Mouse (Mus musculus) liver, embryonic 14.5 days (tissue): ENCODE measurements around the gene Nme4. TPM values are rescaled to one million over a fixed set of nuclear protein-coding genes. Genes with fewer than 3 reads are reported as not detected.

Source experiments
- ATAC-seq: fragments of 200-750 bp; cut with Nextera tagmentation; 2 replicates; pipeline ENCODE4 v1.8.0; 2017; ENCODE audit warnings: moderate number of reproducible peaks, mild to moderate bottlenecking, moderate library complexity; ENCODE audit not compliant: insufficient read depth
- DNase-seq, 3 experiments: peaks; one replicate each; pipeline ENCODE4 v3.0.0-alpha.2; 2012 to 2013; ENCODE audit warnings: low read depth in 3 of 3, low spot score in 3 of 3
- H3K27ac ChIP-seq: fragments of 300-500 bp; sonication (generic); 2 replicates; pipeline ENCODE4 v1.5.1; 2014; ENCODE audit warnings: moderate library complexity, mild to moderate bottlenecking, control low read depth, inconsistent platforms
- H3K27me3 ChIP-seq: fragments of 300-500 bp; sonication (generic); 2 replicates; pipeline ENCODE4 v1.6.1; 2014; ENCODE audit warnings: mild to moderate bottlenecking, low read length, moderate library complexity; ENCODE audit not compliant: control insufficient read depth, insufficient read depth
- H3K36me3 ChIP-seq: fragments of 300-500 bp; sonication (generic); replicated peaks from 2 replicates; pipeline ENCODE4 v1.6.1; 2014; ENCODE audit warnings: low read depth; ENCODE audit not compliant: control insufficient read depth, insufficient read depth
- H3K4me1 ChIP-seq, 2 experiments: fragments of 200-500 bp in 1 of 2; fragments of 300-500 bp in 1 of 2; sonication (generic) in 1 of 2; replicated peaks; 2 replicates each; pipeline ENCODE4 v1.6.1; 2012 to 2014; ENCODE audit warnings: antibody characterized with exemption in 1 of 2, inconsistent platforms in 1 of 2, low read length in 1 of 2; ENCODE audit not compliant: control insufficient read depth in 2 of 2, insufficient read depth in 2 of 2
- H3K4me2 ChIP-seq: fragments of 300-500 bp; sonication (generic); 2 replicates; pipeline ENCODE4 v1.6.1; 2014; ENCODE audit warnings: low read depth, mild to moderate bottlenecking, control low read depth, moderate library complexity
- H3K4me3 ChIP-seq, 2 experiments: fragments of 200-500 bp in 1 of 2; fragments of 300-500 bp in 1 of 2; sonication (generic) in 1 of 2; 2 replicates each; pipeline ENCODE4 v1.5.1; 2012 to 2014; ENCODE audit warnings: low read depth in 2 of 2, low read length in 2 of 2, mild to moderate bottlenecking in 2 of 2, control low read depth in 1 of 2, inconsistent platforms in 1 of 2, moderate library complexity in 1 of 2; ENCODE audit not compliant: insufficient read depth in 1 of 2
- H3K9ac ChIP-seq: fragments of 300-500 bp; sonication (generic); replicated peaks from 2 replicates; pipeline ENCODE4 v1.6.1; 2014; ENCODE audit warnings: mild to moderate bottlenecking, control low read depth, moderate library complexity
- H3K9me3 ChIP-seq: fragments of 300-500 bp; sonication (generic); 2 replicates; pipeline ENCODE4 v1.6.1; 2016; ENCODE audit warnings: low read length, mixed read lengths; ENCODE audit not compliant: control insufficient read depth
- CTCF ChIP-seq: IDR thresholded peaks from 2 replicates; pipeline ENCODE4 v1.5.1; 2016; ENCODE audit warnings: antibody characterized with exemption, low read depth, control low read depth
- EP300 ChIP-seq: IDR thresholded peaks from 2 replicates; pipeline ENCODE4 v1.6.1; 2016; ENCODE audit warnings: antibody characterized with exemption, low read depth
- WGBS: fragments of 180-500 bp; shearing (Covaris S2); extraction: QIAGEN DNeasy Blood & Tissue Kit; methylation state at CpG from one replicate; pipeline ENCODE4 v1.1.7; 2014; ENCODE audit not compliant: insufficient replicate concordance; 5-methylcytosine and 5-hydroxymethylcytosine counted together
- polyA plus RNA-seq, 2 experiments: library from polyadenylated mRNA; depleted of rRNA in 1 of 2; stranded (reverse) in 1 of 2; unstranded in 1 of 2; fragments of >200 nt; fragmentation: Nextera tagmentation in 1 of 2; extraction: Ambion mirVana in 1 of 2; gene quantifications; 2 replicates each; pipeline versions ENCODE4 v1.2.1 to v1.2.3; 2012 to 2014

The Nme4 gene
- polyA plus RNA-seq, 2 experiments: 45.1 to 52.2 TPM

- H3K27ac ChIP-seq: peak overlapping the region; percentile 38
- TF ChIP-seq EP300 (no peak), CTCF (no peak)
- DNase-seq: no peak
Observed at GRCm38 (mm10) chr17:26137751-26138130, 42.3 kb upstream of the Nme4 start.

DNA sequence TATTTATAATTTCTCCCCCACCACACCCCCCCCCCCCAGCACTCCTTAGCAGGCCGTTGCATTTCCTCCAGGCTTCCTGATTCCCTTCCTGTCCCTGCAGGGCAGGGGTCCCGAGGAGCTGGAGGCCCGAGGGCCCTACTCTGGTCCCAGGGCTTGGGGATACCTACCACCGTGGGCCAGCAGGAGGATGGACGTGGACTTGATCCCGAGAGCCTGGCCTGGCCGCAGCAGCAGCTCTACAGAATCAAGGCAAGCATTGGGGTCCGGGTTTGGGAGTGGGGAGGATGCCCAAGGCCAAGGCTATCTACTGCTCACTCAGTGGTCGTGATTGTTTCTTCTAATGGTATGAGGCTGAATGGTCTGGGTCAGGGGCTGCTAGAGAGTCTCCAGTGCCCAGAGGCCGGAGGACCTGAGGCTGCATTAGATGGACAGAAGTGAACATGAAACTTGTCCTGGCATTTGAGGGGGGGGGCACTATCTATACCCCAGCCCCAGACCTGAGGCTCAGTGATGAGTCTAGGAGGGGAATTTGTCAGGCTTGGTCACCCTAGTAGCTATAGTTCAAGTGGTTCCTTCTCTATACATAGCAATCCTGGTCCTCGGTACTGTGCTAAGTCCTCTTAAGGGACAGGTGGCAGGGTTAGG, 41.8 kb upstream of the Nme4 start:
- DNase-seq: no peak
- Histone ChIP-seq H3K9ac (no peak overlapping the region; the same call in 1 of the 2 replicates), H3K4me1 (peaks cover 12 to 13% of the 10 kb centered on the region in 2 experiments), H3K9me3 (no peaks in the 10 kb centered on the region), H3K4me2 (peak overlapping the region; percentile 79), H3K4me3 (0 out of 4 replicates have a peak overlapping the region, but pooled peaks of 1 of the 2 experiments have one; percentile 62), H3K36me3 (no peaks in the 10 kb centered on the region), H3K27ac (no peak overlapping the region), H3K27me3 (no peaks in the 10 kb centered on the region)
- ATAC-seq: no peak
- WGBS: 67% methylated on average over 11 of the region's 11 CpGs
- no peak for TF ChIP-seq CTCF
- TF ChIP-seq EP300: no peak

More at GRCm38 (mm10) chr17:26137751-26138130, 42.3 kb upstream of the Nme4 start:
- Histone ChIP-seq H3K9ac (peak overlapping the region; percentile 80), H3K4me2 (peak overlapping the region; percentile 79), H3K27me3 (no peaks in the 10 kb centered on the region), H3K4me3 (peak overlapping the region; percentile 62 to 91), H3K4me1 (peaks cover 12 to 13% of the 10 kb centered on the region in 2 experiments), H3K9me3 (no peaks in the 10 kb centered on the region), H3K36me3 (peaks cover 3% of the 10 kb centered on the region)
- 63% methylated on average over 2 of the region's 2 CpGs for WGBS
- no peak for ATAC-seq

DNA sequence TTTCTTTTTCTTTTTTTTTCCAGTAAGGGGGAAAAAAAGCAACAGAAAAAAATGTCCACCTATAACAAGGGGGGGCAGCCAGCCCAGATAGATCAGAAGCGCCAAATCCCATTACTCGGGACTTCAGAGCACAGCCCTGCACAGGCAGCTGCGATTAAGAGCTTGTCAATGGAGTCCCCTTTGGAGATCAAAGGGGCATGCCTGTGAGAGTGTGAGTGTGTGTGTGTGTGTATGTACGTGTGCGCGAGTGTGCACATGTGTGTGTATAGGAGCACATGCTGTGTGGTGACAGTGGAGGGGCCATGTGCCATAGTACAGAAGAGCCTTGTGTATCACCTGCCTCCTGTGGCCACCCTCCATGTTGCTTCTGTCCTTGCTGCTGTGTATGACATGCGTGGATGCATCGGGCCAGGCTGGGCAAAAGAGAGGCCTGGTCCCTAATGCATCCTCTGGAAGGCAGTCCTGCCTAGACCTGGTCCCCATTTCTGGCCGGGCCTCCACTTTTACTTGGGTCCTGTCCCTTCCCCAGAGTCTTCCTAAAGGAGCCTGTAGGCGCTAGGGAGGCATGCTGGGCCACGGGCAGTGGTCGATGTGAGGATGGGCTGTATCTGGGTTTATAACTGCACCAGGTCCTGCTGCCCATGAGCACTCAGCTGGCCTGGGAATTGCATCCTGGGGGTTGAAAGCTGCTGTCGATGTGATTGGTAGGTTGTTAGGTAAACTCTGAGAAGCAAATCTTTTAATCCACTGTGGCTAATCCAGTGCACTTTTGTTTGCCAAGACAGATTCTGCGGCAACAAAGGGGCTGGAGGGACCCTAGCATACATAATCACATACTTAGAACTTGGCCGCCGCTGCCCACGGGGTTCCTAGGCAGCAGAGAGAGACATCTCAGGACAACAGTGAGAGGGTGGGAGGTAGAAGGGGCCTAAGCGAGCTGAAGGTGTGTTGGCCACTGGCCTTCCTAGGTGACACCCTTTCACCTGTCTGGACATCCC, 36.8 kb upstream of the Nme4 start:
- no peak overlapping the region for H3K4me2 ChIP-seq
- H3K36me3 ChIP-seq: peaks cover 7% of the 10 kb centered on the region
- H3K27ac ChIP-seq: no peak overlapping the region
- H3K9me3 ChIP-seq: no peaks in the 10 kb centered on the region
- ATAC-seq (no peak), DNase-seq (no peak)
- H3K4me1 ChIP-seq: no peaks in the 10 kb centered on the region
- TF ChIP-seq EP300 (no peak), CTCF (no peak)
- no peak overlapping the region for H3K9ac ChIP-seq
- H3K27me3 ChIP-seq: no peaks in the 10 kb centered on the region
- 84% methylated on average over 18 of the region's 18 CpGs for WGBS
- H3K4me3 ChIP-seq: no peak overlapping the region

DNA sequence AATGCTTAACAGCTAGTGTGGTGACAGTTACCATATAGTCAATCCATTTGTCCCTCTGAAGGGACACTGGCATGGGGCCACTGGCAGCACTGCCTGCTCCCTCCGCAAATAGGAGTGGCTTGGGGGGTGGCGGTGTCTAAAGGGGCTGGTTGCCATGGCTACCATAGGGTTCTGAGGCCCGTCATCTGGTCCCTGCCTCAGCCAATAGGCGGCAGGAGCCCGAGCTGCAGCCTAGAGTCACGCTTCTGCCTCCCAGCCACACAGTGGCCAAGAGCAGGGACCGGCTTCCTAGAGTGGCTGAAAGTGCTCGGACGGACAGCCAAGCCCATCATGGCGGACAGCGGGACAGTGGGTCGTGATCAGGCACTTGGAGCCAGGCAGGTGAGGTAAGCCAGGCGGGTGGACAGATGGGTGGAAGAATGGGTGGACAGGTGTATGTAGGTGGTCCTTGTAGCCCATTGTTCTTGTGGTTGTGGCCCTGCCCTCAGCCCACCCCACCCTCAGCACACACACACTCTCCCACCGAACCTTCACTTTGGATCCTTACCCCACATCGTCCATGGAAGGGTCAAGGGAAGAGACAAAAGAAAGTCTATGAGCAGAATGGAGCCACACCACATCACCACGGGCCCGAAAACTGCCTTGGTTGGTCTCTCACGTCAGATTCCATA, 35.8 kb upstream of the Nme4 start:
- Histone ChIP-seq H3K27ac (no peak overlapping the region), H3K4me1 (no peaks in the 10 kb centered on the region), H3K36me3 (peaks cover 17% of the 10 kb centered on the region), H3K27me3 (no peaks in the 10 kb centered on the region), H3K4me3 (no peak overlapping the region), H3K9me3 (no peaks in the 10 kb centered on the region), H3K4me2 (no peak overlapping the region), H3K9ac (no peak overlapping the region)
- 84% methylated on average over 18 of the region's 18 CpGs for WGBS
- no peak for DNase-seq
- TF ChIP-seq EP300 (no peak), CTCF (no peak)
- ATAC-seq: no peak
